Comparison of ENCODE assay signal across 19 mouse cellular contexts in the genomic region with DNA sequence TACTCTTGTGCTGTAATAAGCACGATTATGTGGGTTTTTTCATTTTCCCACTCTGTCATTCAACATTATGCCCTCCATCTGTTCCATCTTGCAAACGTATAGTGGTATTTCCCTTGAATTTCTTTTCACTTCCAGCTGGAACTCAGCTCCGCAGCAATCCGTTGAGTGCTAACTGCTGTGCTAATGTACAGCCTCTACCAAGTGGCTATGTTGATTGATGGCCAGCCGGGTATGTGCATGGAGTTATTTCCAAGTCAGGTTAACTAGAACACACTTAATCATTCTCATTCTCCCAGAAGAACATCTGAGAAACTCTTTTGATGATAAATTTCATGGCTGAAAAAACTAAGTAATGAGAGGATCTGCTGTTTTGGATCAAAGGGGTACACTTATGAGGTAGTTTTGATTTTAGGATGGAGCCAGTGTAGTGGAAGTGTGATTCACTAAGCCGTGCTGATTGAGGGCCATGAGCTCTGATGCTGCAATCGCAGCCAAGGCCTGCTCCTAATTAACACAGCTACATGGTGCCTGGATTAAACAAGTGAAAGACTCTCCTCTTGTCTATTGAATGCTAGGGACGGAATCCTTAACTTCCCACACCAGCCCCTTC.
DNase-seq lines count a peak whose midpoint lies in the region; ATAC-seq lines count a peak whose summit lies in the region.
"Had no signal": no experiment of that assay in that cellular context is flagged by ENCODE, and none has a peak within 500 bp of the region (broad histone marks: within the 10 kb centered on the region; RNA-seq: fewer than 3 reads in every experiment).

No protein-coding gene starts in this region.

- 31% methylated on average over 8 of the region's 8 CpGs for WGBS in forebrain, embryonic 11.5 days

- no peak overlapping the region for H3K4me2 ChIP-seq in forebrain, embryonic 11.5 days (ENCODE audit: low read depth, low read length, severe bottlenecking)
- H3K4me2 ChIP-seq: hindbrain, embryonic 14.5 days; limb, embryonic 13.5 days had no signal

- H3K4me1 ChIP-seq in forebrain, embryonic 11.5 days (replicated peaks; ENCODE audit: control insufficient read depth, insufficient read depth, low read length), result no peaks in the 10 kb centered on the region; the same call in 1 of the 2 replicates
- H3K4me1 ChIP-seq: limb, embryonic 13.5 days had no signal

- no peaks in the 10 kb centered on the region for H3K36me3 ChIP-seq in forebrain, embryonic 11.5 days (ENCODE audit: control insufficient read depth, insufficient read depth, low read length)
- H3K36me3 ChIP-seq: limb, embryonic 13.5 days had no signal

- no peaks in the 10 kb centered on the region for H3K9me3 ChIP-seq in forebrain, embryonic 11.5 days (ENCODE audit: control insufficient read depth, low read length)
- H3K9me3 ChIP-seq: limb, embryonic 13.5 days had no signal

- H3K27me3 ChIP-seq in forebrain, embryonic 11.5 days (ENCODE audit: control insufficient read depth, insufficient read depth, low read length), result no peaks in the 10 kb centered on the region
- H3K27me3 ChIP-seq: limb, embryonic 13.5 days had no signal

- peak overlapping the region; percentile 71; the same call in 1 of the 2 replicates for H3K27ac ChIP-seq in forebrain, embryonic 11.5 days (ENCODE audit: low read depth, low read length)
- H3K27ac ChIP-seq: hindbrain, embryonic 14.5 days; limb, embryonic 13.5 days; liver, embryonic 14.5 days had no signal

- no peak overlapping the region for H3K4me3 ChIP-seq in forebrain, embryonic 11.5 days (ENCODE audit: low read depth, low read length)
- H3K4me3 ChIP-seq: erythroblast, embryonic 14.5 days; limb, embryonic 13.5 days; myocyte had no signal

- ATAC-seq in cerebellum, adult (ENCODE audit: insufficient number of reproducible peaks, low FRiP score, low TSS enrichment), result no peak
- ATAC-seq in forebrain, embryonic 11.5 days (replicated peaks; ENCODE audit: low FRiP score), result peak; percentile 94

- DNase-seq in cerebellum, postnatal 14 days, result peak; percentile 2 to 6
- DNase-seq in NIH3T3 (ENCODE audit: low read depth), result peak; percentile 41
- DNase-seq in forebrain, embryonic 11.5 days (ENCODE audit: low spot score), result peak; percentile 62
- peak; percentile 35 for DNase-seq in hindlimb bud, embryonic 11.5 days (ENCODE audit: extremely low spot score, low read depth, low spot score)
- no peak for DNase-seq in natural killer cell, adult 2 months (ENCODE audit: low spot score in 2 of 2)
- no peak for DNase-seq in spleen, postnatal 14 days (ENCODE audit: low spot score in 2 of 2)
- DNase-seq in gastrocnemius, postnatal 10 days, result no peak
- DNase-seq: adrenal gland, postnatal 14 days; cerebellum, adult 9-11 months; kidney, adult 2 months; kidney, postnatal 25 days; right cerebral cortex, adult 18-20 months; thymus, adult 2 months had no signal

- H3K9ac ChIP-seq in forebrain, embryonic 11.5 days (ENCODE audit: low read length), result no peak overlapping the region
- H3K9ac ChIP-seq: hindbrain, embryonic 14.5 days; limb, embryonic 13.5 days; liver, embryonic 14.5 days had no signal

Comparison
In these comparisons a context has a peak if more than half of its experiments do, and no peak if none do; other contexts are left out.
1. DNase-seq: peak in cerebellum, postnatal 14 days (2 of 2), NIH3T3 (single experiment), forebrain, embryonic 11.5 days (single experiment) and hindlimb bud, embryonic 11.5 days (single experiment); none in natural killer cell, adult 2 months (0 of 2), spleen, postnatal 14 days (0 of 2) and gastrocnemius, postnatal 10 days (single experiment).